Mouse (Mus musculus): Measurements from ENCODE around the gene Cdk4.

DNA sequence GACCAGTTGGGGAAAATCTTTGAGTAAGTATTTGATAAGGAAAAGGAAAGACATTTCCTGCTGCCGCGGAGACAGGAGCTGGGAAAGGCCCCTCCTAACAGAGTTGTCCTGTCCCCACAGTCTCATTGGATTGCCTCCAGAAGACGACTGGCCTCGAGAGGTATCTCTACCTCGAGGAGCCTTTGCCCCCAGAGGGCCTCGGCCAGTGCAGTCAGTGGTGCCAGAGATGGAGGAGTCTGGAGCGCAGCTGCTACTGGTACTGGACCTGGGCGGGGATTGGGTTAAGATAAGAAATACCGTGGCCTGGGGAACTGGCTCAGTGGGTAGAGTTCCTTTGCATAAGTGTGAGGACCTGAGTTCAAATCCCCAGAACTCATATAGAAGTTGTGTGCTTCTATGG lies 2.6 kb downstream of the Cdk4 start:
- TF ChIP-seq CTCF (IDR thresholded peaks at IDR 0.05; ENCODE audit: low read depth, low read length), result no peak
- TF ChIP-seq POLR2A (IDR thresholded peaks at IDR 0.05; ENCODE audit: insufficient read depth, low read length), result no peak
- no peak for TF ChIP-seq EP300 (IDR thresholded peaks at IDR 0.05; ENCODE audit: insufficient read depth, low read depth, low read length)
